Mouse (Mus musculus): ENCODE results near the gene Gpc4. TPM values are rescaled to one million over a fixed set of nuclear protein-coding genes. Genes with fewer than 3 reads are reported as not detected.

Gpc4 gene
- polyA plus RNA-seq, 2 experiments from 2014 or later, result not detected

Other genes with a start within 250 kb of the Gpc4 start
- not detected for gene 1700080O16Rik, start 192.5 kb downstream of the Gpc4 start, polyA plus RNA-seq (2017; shearing (Covaris generic))

Measured in CD4-positive, CD25-positive, alpha-beta regulatory T cell, adult 4 months (primary cell).